Mouse (Mus musculus): ENCODE results near the gene Aqp6.

Gene Aqp6

DNA sequence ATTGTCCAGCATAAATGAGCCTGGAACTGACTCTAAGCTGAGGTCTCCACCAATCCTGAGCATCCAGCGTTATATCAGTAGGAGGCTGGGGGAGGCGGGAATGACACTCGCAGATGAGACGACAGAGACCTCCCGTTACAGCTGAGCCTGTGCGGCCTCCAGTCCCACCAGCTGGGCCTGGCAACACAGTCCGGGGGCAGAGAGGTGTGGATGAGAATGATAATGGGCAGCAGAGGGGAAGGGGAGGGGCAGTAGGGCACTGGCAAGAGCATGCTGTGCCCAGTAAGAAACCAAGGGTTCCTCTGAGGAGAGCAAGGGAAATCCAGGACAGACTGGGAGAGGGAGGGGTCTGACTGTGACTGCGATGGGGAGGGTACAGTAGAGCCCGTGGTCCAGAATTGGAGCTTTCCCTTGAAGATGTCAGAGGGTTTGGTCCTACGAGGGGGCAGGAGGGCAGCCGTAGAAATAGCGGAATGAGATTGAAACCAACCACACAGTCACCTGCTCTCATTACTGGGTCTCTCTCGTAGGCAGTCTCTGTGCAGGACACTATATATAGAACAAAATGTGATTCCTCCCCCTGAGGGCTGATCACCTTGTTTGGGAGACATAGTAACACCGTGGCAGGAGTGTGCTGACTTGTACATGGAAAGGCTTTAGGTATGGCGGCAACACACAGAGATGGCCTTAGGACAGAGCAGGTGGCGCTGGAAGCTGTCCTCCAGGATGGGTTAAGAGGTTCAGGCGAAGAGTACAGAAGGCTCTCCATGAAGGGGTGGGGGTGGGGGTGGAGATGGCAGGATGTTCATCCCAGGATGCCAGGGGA lies 1.7 kb upstream of the Aqp6 start:
- DNase-seq: peak; percentile 63

DNA sequence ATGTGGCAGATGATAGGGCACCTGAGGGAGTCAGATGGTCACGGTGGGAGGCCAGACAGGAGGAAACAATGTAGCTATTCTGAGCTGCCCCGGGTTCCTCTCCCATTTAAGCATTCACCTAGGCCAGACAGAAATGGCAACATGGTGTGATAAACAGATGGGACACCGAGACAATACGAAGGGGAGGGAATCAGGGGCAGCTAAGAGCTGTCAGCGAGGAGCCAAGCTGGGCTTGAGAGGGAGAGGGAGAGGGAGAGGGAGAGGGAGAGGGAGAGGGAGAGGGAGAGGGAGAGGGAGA lies 572 bp downstream of the Aqp6 start:
- DNase-seq: peak; percentile 90

DNA sequence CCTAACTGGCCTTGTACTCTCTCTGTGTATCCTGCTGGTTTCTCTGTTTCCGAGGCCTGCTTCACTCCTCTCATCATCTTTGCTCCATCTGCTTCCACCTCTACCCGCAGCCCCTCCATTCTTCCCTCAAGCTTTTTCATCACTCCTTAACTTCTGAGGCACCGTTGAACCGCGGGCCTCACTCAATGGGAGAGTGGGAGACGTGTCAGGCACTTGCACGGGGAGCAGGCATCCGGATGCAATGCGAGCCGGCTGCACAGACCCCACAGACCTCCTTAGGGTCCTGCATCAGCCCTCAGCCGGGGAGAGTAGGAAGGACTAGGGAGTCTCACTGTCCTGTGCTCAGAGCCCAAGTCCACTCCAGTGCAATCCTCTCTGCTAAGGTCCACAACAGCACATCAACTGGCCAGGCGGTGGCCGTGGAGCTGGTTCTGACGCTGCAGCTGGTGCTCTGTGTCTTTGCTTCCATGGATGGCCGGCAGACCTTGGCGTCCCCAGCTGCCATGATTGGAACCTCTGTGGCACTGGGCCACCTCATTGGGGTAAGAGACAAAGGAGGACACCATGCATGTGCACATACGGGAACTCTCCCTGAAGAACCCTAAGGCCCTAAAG lies 1.1 kb downstream of the Aqp6 start:
- peak; percentile 54 for DNase-seq

DNA sequence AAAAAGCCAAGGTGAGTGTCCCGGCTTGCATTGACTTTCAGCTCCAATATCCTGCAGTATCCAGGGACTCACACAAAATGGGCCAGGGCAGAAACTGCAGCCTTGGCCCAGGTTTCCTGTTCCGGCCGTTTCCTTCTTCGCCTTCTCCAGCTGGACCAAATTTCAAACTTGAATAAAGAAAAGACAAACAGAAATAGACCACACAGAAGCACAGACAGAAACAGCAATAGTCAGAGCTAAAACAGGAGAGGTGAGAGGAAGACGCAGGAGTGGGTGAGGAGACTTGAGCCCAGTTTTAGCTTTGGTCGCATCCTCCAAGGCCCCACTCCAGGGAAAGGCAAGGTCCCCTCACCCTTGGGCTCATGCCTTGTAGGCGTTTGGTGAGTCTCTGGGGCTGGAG lies 2.0 kb downstream of the Aqp6 start:
- DNase-seq: no peak

DNA sequence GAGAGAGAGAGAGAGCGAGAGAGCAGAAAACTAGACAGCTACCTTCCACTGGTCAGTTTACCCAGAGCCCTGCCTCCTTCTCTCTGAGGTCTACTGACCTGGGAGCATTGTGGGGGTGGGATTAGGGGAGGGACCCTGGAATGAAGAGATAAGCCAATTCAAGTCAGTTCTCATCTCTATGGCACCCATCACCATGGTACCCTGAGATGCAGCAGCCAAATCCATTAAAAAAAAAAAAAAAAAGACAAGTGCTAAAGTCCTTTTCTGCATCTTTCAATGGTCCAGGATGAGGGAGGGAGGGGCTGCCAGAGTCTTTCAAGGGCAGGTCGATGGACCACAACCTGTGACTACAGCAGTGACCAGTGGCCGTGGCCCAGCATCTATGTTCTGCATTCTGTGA lies 4.4 kb downstream of the Aqp6 start:
- DNase-seq: no peak

DNA sequence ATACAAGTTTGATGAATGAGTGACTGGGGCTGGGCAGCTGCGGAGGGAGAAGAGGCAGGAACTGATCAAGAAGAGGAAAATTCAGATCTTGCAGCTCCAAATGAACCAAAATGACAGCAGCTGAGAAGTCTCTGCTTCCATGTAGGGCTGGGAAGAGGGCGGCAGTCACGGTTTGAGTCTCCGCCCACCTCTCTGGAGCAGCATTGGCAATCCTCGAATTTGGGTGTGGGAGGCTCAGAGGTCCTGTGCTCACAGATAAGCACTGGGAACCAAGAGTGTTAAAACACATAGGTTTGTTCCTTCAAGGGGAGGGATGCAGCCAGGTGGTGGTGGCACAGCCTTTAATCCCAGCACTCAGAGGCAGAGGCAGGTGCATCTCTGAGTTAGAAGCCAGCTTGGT lies 5.3 kb downstream of the Aqp6 start:
- DNase-seq: peak; percentile 18

DNA sequence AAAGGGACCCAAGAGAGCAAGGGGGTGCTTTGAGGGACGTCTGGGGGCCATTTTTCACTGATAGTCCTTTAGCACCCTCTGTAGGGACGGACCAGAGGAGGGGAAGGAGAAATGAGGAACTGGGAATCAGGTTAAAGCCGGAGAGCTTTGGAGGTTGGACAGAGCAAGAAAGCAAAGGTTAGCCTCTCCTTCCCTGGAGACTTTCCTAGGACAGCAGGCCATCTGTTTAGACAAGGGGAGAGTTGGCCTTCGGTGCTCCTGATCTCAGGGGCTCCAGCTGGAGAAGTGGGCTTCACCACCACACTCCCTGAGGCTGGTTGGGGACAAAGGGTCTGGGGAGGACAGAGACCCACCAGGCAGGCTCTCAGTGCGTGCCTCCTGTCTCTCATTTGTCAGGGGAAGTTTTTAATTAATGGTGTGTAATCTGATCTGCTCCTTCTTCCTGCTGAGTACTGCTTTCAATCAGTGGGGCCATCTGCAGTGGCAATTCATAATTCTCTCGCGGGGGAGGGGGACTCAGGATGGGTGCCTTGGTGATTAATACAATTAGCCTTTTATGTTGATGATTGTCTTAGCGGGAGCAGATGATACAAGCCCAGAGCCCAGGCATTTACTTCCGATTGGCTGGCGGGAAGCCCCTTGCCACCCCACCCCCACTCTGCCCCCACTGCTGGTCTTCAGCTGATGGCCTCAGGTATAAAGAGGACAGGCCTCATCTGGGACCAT lies 6.4 kb downstream of the Aqp6 start:
- DNase-seq: peak; percentile 31

DNA sequence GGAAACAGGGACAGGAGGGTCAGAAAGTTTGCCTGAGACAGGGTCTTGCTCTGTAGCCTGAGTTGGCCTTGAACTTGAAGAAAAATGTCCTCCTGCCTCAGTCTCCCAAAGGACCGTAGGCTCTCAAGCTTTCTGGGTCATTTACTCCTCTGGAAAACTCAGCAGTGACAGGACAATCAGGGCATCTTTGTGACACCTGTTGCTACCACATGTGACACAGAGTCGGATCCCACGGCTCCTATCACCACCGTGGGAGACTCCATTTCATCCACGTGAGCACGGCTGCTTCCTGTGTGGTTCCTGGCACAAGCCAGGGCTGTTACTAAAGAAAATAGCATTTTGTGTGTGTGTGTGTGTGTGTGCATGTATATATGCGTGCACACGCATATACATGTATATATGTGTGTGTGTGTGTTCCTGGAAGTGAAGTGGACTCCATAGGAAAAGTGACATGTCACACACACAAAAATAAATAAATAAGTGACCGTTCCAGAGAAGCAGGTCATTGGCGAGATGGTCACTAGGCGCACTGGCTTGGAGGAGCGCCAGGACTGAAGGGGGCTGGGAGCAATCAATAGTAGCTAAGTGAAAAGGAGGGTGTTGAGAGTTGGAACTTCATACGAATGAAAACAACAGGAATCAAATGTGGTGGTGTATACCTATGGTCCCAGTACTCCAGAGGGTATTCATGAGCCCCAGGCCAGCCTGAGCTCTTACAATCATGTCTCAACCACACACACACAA lies 7.4 kb downstream of the Aqp6 start:
- DNase-seq: no peak

DNA sequence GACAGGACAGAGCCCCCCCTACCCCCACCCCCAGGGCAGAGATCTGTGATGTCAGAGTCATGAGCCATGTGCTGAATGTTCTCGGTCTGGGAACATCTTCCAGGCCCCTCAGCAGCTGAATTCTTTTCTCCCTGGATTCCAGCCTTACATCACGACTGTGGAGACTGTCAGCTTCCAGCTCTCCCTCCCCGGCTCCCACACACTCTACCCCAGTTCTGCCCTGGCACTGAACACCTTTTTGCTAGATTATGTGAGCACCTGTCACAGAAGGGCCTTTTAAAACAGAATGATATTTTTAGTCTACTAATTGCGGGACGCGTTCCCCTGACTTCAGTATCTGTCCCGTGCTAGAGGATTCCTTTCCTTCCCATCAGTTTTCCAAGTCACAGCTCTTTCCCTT lies 10.4 kb downstream of the Aqp6 start:
- DNase-seq: peak; percentile 16

DNA sequence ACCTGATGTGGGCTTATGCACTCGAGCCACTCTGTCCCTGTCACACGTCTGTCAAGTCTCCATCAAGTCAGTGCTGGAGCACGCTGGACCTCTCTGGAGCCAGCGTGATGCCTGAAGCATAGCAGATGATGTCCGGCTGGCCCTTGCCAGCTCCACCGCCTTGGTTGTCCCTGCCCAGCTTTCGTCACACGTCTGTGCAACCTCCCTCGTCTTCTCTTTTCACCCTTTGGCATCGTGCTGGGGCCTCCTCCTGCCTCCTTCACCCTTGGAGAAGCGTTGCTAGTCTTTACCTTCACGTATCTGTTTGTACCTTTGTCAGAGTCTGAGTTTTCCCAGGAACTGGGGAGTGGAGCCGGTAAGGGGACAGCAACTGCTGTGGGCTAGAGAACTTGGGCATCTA lies 13.1 kb downstream of the Aqp6 start:
- DNase-seq: peak; percentile 14

DNA sequence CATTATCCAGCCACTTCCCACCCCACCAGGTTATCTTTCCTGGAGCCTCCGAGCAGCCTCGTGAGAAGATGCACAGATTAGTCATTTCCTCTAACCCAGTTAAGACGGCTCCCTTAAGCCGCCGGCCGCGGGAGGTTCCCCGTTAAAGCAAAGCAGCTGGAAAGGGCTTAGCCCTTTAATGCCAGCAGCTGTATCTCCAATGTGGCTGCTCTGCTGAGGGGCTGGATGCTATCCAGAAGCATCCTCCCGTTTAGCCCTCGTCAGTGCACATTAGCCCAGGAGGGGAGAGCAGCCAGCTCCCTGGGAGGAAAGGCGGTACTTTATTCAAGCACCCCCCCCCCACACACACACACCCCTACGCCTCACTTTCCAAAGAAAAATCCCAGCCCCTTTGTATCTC lies 13.6 kb downstream of the Aqp6 start:
- DNase-seq: no peak

DNA sequence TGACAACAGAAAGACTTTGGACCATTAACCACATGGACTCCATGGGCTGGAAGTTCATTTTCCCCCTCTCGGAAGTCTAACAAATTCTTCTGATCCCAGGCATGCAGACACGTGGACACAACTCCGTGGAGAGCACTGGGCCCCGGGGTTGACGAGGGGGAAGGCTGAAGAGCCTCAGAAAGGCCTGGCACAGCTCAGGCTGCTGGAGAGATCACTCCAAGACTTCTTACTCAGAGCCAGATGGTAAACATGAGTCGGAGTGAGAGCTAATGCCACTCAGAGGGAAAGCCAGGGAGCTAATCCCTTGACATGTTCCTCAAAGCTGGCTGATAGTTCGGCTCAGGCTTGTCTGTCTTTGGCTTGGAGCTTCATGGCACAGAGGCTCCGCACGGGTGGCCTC lies 14.0 kb downstream of the Aqp6 start:
- DNase-seq: peak; percentile 29

DNA sequence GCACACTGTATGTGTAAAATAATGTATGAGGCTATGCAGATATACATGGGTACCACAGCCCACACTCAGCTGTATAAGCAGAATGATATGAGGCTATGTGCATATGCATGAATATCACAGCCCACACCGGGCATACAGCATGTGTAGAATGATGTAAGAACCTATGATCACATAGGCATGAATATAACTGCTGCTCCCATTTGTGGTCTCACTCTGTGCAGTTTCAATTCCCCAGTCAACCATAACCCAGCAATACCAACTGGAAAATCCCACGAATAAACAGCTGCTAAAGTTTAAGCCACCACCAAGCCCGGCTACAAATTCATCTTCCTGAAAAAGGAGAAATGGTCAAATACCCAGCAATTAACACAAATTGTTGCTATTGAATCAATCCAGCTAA lies 17.4 kb downstream of the Aqp6 start:
- DNase-seq: no peak

DNA sequence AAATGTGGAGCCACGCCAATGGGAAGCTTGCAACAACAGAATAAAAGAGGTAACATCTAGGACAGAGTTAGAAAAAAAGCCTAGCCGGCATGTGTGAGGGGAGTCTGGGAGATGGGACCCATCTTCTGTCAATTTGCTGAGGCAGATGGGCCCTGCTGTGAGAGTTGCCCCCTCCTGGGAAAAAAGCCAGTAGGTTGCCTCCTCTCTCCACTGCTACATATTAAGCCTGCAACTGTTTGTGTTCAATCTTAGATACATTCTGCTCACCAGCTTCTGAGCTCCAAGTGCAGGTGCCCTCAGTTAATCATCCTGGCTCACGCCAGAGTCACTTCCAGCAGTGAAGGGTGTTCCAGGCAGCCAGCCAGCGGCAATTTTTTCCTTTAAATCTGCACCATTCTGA lies 18.6 kb downstream of the Aqp6 start:
- peak; percentile 18 for DNase-seq

DNA sequence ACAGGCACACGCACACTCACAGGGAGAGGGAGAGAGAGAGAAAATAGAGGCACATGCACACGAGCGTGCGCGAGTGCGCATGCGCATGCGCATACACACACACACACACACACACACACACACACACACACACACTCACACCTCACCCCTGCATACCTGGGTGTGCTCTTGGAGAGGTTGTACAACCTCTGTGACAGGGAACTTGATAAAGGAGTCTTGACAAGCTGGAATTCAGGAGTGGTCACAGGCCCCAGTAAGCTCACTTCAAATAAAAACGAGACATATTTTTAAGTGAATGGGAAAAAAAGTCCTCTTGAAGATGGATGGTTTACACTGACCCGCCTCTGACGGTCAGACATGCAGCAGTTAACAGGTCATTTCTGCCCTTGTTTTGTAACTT lies 20.9 kb downstream of the Aqp6 start:
- DNase-seq: no peak

DNA sequence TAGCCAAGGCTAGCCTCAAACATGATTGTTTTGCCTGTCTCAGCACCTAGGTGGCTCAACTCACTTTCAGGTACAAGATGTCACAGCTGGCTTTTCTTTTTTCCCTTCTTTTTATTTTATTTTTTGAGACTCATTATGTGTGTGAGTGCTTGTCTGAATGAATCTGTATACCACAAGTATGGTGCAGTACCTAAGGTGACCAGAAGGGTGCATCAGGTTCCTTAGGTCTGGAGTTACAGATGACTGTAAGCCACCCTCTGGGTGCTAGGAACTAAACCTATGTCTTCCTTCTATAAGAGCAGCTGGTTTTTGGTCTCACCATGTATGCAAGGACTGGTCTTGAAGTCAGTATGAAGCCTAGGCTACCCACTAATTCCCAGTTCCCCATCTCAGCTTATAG lies 30.4 kb downstream of the Aqp6 start:
- no peak for DNase-seq

DNA sequence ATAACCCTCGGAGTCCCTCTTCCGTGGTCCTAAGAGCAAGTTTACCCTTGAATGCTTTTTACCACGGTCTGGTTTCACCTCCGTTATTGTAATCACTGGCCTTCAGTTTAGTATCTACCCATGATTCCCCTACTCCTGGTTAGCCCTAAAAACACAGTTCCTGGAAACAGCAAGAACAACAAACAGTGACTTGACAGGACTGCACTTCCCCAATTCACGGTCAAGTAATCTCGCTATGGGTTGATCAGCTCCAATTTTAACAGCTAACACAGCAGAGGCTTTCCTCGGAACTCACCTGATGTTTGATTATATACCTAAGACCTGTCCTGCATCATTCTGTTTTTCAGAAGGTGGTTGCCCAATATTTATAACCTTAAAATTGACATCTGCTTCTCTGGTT lies 33.5 kb downstream of the Aqp6 start:
- no peak for DNase-seq

DNA sequence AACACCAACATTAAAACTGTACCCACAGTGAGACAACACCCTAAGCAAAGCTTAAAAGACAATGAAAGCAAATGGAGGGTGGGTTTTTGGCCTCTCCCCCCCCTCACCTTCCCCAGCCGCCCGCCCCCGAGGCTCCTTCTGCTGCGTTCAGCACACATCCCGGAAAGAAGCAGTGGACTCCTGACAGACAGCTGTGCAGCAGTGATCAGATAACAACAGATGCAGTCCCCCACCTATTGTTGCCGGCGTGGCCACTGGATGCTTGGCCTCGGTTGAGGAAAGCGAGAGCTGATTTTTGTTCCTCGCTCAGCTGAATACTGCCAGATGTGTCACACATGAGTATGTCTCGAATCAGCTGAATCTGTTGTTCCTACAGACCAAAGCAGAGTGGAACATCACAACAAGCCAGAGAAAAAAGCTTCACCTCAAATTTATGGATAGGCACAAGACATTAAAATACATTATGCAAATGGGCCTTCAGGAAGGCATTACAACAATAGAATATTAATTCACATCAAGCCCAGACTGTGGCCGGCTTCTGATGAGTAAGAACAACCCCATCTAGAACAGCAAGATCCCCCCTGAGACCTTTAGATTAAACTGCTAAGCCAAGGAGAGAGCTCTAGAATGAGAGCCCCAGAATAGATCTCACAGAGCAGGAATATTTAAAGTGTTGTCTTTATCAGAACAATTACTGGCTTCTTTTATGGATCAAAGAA lies 36.4 kb downstream of the Aqp6 start:
- DNase-seq: no peak

DNA sequence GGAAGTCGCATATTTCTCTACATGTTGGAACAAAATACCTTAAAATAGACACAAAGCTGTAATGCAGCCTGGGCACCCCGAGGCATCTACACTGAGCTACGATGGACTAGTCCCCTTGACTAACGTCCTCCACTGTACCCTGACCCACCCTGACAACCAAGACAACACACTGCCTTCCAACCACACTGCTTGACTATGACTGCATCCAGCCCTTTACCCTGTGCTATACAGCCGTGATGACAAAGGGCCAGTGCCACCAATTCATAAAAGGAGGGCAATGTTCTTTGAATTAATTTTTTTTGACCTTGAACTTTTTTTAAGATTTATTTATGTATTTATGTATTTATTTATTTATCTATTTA lies 36.9 kb downstream of the Aqp6 start:
- DNase-seq: no peak

DNA sequence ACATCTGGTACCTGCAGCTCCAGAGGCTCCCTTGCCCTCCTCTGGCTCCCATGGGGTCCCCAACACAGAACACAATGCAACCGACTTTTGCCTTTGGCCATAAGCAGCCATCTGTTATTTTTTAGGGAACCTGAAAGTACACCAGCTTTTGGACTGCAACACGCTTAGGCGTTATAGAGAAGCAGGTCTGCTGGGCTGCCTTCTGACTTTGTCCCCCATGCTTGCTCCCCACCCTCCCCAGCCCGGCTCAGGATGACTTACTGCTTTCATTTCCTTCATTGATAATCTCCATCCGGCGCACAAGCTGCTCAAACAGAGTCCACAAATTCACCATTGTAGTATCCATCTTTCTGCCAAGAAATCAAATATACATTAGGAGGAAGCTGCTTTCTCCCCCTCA lies 41.4 kb downstream of the Aqp6 start:
- DNase-seq: no peak

DNA sequence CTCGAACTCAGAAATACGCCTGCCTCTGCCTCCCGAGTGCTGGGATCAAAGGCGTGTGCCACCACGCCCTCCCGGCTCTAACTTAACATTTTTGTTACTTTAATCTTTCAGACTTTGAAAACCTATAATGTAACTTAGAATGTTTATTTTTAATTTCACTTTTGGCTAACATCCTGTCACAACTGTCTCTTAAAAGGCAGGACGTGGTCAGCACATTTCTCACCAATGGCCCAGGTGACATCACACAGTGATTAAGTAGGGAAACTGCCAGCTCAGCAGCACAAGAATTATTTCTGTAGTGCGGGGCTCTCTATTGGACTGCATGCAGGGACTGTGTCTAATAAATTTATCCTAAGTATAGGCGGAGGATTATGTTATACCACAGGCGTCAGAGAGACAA lies 42.6 kb downstream of the Aqp6 start:
- no peak for DNase-seq

DNA sequence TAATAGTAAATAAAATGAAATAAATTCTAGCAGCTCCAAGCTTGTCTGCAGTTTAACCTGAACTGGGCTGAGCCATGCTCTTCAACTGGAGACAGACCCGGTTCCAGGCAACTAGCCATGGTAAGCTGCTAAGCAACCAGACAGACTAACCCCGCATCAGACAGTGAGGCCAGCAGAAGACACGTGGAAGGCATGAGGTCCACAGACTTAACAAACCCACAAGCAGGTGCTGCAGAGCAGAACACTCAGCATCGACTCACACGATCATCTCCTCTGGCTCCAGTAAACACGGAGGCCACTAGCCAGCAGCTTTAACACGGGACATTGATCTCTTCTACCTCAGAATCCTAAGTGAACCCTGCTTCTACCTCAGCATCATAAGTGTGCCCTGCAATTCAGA lies 43.6 kb downstream of the Aqp6 start:
- no peak for DNase-seq

DNA sequence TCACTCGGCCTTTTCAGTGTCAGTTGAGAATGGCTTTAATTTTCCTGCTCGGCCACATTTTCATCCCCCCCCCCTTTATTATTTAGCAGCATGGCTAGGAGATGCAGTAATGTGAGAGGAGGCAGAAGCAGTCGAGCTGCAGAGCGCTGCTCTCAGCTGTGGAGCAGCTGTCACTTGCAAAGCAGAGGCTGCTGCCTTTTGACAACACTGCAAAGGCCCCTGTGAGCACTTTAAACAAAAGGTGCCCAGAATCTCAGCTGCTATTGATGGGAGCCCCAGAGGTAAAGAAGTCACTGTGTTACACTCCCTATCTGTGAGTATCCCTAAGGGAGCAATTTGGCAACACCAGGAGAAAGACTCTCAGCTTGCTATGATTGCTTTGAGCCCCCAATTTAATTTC lies 47.1 kb downstream of the Aqp6 start:
- DNase-seq: no peak

All from cerebellum, adult 11 months (tissue).